Mouse (Mus musculus): ENCODE results near the gene Cntn4. TPM values are rescaled to one million over a fixed set of nuclear protein-coding genes. Genes with fewer than 3 reads are reported as not detected.

Gene Cntn4
- 3.2 and 4.2 TPM in 2 replicates for polyA plus RNA-seq (2015; fragmentation: Nextera tagmentation; extraction: Ambion mirVana)

GRCm38 (mm10) chr6:105677149-105678031 is at the start of gene Cntn4:
Cntn4 (plus strand) TSS chr6:105677660.

